Mouse (Mus musculus): ENCODE measurements around the gene Spint2.

Gene Spint2

GRCm38 (mm10) chr7:29304463-29305262 is 23.0 kb upstream of the Spint2 start:
- DNase-seq (ENCODE audit: low spot score in 2 of 2): no peak

GRCm38 (mm10) chr7:29303738-29304462 is 22.2 kb upstream of the Spint2 start, which contains the start of gene Dpf1:
Dpf1 (plus strand) TSS chr7:29303951.
- DNase-seq (ENCODE audit: low spot score in 2 of 2): peak; percentile 90 to 92

GRCm38 (mm10) chr7:29302641-29303040 is 20.9 kb upstream of the Spint2 start:
- no peak for DNase-seq (ENCODE audit: low spot score in 2 of 2)

- no peak for DNase-seq (ENCODE audit: low spot score in 2 of 2)
Measured at GRCm38 (mm10) chr7:29301127-29301566, 19.4 kb upstream of the Spint2 start.

- no peak for DNase-seq (ENCODE audit: low spot score in 2 of 2)
Measured at GRCm38 (mm10) chr7:29296998-29297397, 15.3 kb upstream of the Spint2 start.

GRCm38 (mm10) chr7:29295861-29296647 is 14.3 kb upstream of the Spint2 start:
- DNase-seq (ENCODE audit: low spot score in 2 of 2): no peak

- no peak for DNase-seq (ENCODE audit: low spot score in 2 of 2)
Measured at GRCm38 (mm10) chr7:29294111-29294761, 12.5 kb upstream of the Spint2 start.

GRCm38 (mm10) chr7:29293131-29294065 is 11.7 kb upstream of the Spint2 start:
- DNase-seq (ENCODE audit: low spot score in 2 of 2): no peak

- no peak for DNase-seq (ENCODE audit: low spot score in 2 of 2)
Measured at GRCm38 (mm10) chr7:29292458-29293098, 10.9 kb upstream of the Spint2 start.

GRCm38 (mm10) chr7:29291616-29292457 is 10.1 kb upstream of the Spint2 start:
- no peak for DNase-seq (ENCODE audit: low spot score in 2 of 2)

GRCm38 (mm10) chr7:29290691-29291485 is 9.2 kb upstream of the Spint2 start:
- no peak for DNase-seq (ENCODE audit: low spot score in 2 of 2)

- no peak for DNase-seq (ENCODE audit: low spot score in 2 of 2)
Measured at GRCm38 (mm10) chr7:29289856-29290255, 8.1 kb upstream of the Spint2 start.

- DNase-seq (ENCODE audit: low spot score in 2 of 2): no peak
Measured at GRCm38 (mm10) chr7:29288942-29289638, 7.4 kb upstream of the Spint2 start, which contains the start of gene Ppp1r14a. Ppp1r14a (plus strand) TSS chr7:29289308.

- DNase-seq (ENCODE audit: low spot score in 2 of 2): no peak
Measured at GRCm38 (mm10) chr7:29288079-29288478, 6.4 kb upstream of the Spint2 start.

GRCm38 (mm10) chr7:29287481-29287880 is 5.8 kb upstream of the Spint2 start:
- DNase-seq (ENCODE audit: low spot score in 2 of 2): no peak

GRCm38 (mm10) chr7:29284523-29284922 is 2.8 kb upstream of the Spint2 start:
- DNase-seq (ENCODE audit: low spot score in 2 of 2): no peak

- no peak for DNase-seq (ENCODE audit: low spot score in 2 of 2)
Measured at GRCm38 (mm10) chr7:29283876-29284275, 2.2 kb upstream of the Spint2 start.

All from right cerebral cortex, postnatal 36 days (tissue).